In genomic region chr8:116992176-116992971, GRCm38 (mm10) we compare ENCODE assay signal across 8 mouse cellular contexts. TPM values are rescaled to one million over a fixed set of nuclear protein-coding genes. Genes with fewer than 3 reads are reported as not detected.
A peak's percentile ranks its signal among the peaks of the same experiment; 100 is the strongest.
DNase-seq lines count a peak whose midpoint lies in the region; ATAC-seq and TF ChIP-seq lines count a peak whose summit lies in the region.

No protein-coding gene starts in this region.

- H3K27ac ChIP-seq in heart, embryonic 13.5 days (replicated peaks), result peak overlapping the region; percentile 70; the same call in 1 of the 2 replicates
- no peak overlapping the region for H3K27ac ChIP-seq in ES-Bruce4 (ENCODE audit: insufficient read depth, low read length)
- H3K27ac ChIP-seq in embryonic facial prominence, embryonic 11.5 days (replicated peaks; ENCODE audit: low read depth, low read length), result no peak overlapping the region
- no peak overlapping the region for H3K27ac ChIP-seq in intestine, embryonic 14.5 days (ENCODE audit: low read depth)
- peak overlapping the region; percentile 74 for H3K27ac ChIP-seq in liver, postnatal 0 days (ENCODE audit: low read depth)
- peak overlapping the region; percentile 56 for H3K27ac ChIP-seq in stomach, postnatal 0 days (replicated peaks)

- no peak for TF ChIP-seq EP300 in ES-Bruce4 (IDR thresholded peaks at IDR 0.05; ENCODE audit: insufficient read depth, low read depth, low read length)
- TF ChIP-seq EP300 in liver, postnatal 0 days (IDR thresholded peaks at IDR 0.05; ENCODE audit: low read depth), result no peak
- no peak for TF ChIP-seq EP300 in stomach, postnatal 0 days (optimal IDR thresholded peaks at IDR 0.05)

- peaks cover 20% of the 10 kb centered on the region for H3K4me1 ChIP-seq in heart, embryonic 13.5 days
- H3K4me1 ChIP-seq in ES-Bruce4 (ENCODE audit: control insufficient read depth, insufficient read depth, low read length), result no peaks in the 10 kb centered on the region
- no peaks in the 10 kb centered on the region for H3K4me1 ChIP-seq in embryonic facial prominence, embryonic 11.5 days (ENCODE audit: control insufficient read depth, insufficient read depth, low read length)
- H3K4me1 ChIP-seq in intestine, embryonic 14.5 days (replicated peaks; ENCODE audit: control insufficient read depth, insufficient read depth, low read length), result peaks cover 11% of the 10 kb centered on the region
- peaks cover 16% of the 10 kb centered on the region; the same call in 1 of the 2 replicates for H3K4me1 ChIP-seq in liver, postnatal 0 days (ENCODE audit: insufficient read depth)
- H3K4me1 ChIP-seq in stomach, postnatal 0 days (replicated peaks; ENCODE audit: control insufficient read depth, insufficient read depth), result no peaks in the 10 kb centered on the region

- H3K9ac ChIP-seq in heart, embryonic 13.5 days, result peak overlapping the region; percentile 87
- H3K9ac ChIP-seq in ES-Bruce4 (ENCODE audit: low read depth, poor library complexity, severe bottlenecking), result peak overlapping the region; percentile 66
- H3K9ac ChIP-seq in embryonic facial prominence, embryonic 11.5 days (replicated peaks; ENCODE audit: low read length), result peak overlapping the region; percentile 65
- peak overlapping the region; percentile 61 for H3K9ac ChIP-seq in intestine, embryonic 14.5 days (ENCODE audit: low read length)
- peak overlapping the region; percentile 31 for H3K9ac ChIP-seq in liver, postnatal 0 days (replicated peaks)
- peak overlapping the region; percentile 54 for H3K9ac ChIP-seq in stomach, postnatal 0 days (ENCODE audit: low read length)

- H3K9me3 ChIP-seq in heart, embryonic 13.5 days, result no peaks in the 10 kb centered on the region
- no peaks in the 10 kb centered on the region for H3K9me3 ChIP-seq in ES-Bruce4 (replicated peaks; ENCODE audit: control insufficient read depth, insufficient read depth, low read length, poor library complexity, severe bottlenecking)
- H3K9me3 ChIP-seq in embryonic facial prominence, embryonic 11.5 days (replicated peaks; ENCODE audit: control insufficient read depth, low read length), result no peaks in the 10 kb centered on the region
- H3K9me3 ChIP-seq in intestine, embryonic 14.5 days (ENCODE audit: control insufficient read depth, low read length), result no peaks in the 10 kb centered on the region
- H3K9me3 ChIP-seq in liver, postnatal 0 days (ENCODE audit: low read length), result no peaks in the 10 kb centered on the region
- no peaks in the 10 kb centered on the region for H3K9me3 ChIP-seq in stomach, postnatal 0 days (ENCODE audit: control insufficient read depth, low read length)

- TF ChIP-seq CTCF in ES-Bruce4 (IDR thresholded peaks at IDR 0.05; ENCODE audit: low read depth, low read length), result no peak
- no peak for TF ChIP-seq CTCF in liver, postnatal 0 days (IDR thresholded peaks at IDR 0.05; ENCODE audit: low read depth)
- TF ChIP-seq CTCF in stomach, postnatal 0 days (IDR thresholded peaks at IDR 0.05; ENCODE audit: low read depth), result no peak

- no peak for DNase-seq in heart, postnatal 36 days
- peak; percentile 20 for DNase-seq in embryonic facial prominence, embryonic 11.5 days (ENCODE audit: low spot score)
- peak; percentile 73 for DNase-seq in intestine, embryonic 14.5 days (ENCODE audit: low spot score)
- DNase-seq in liver, postnatal 0 days, result peak; percentile 48
- peak; percentile 48 for DNase-seq in stomach, postnatal 0 days (ENCODE audit: low spot score)
- DNase-seq in layer of hippocampus, adult 8-10 months (ENCODE audit: low spot score in 2 of 2), result no peak

- H3K27me3 ChIP-seq in heart, embryonic 13.5 days (replicated peaks), result no peaks in the 10 kb centered on the region
- H3K27me3 ChIP-seq in ES-Bruce4 (ENCODE audit: control insufficient read depth, insufficient read depth, low read length, poor library complexity, severe bottlenecking), result no peaks in the 10 kb centered on the region
- H3K27me3 ChIP-seq in embryonic facial prominence, embryonic 11.5 days (ENCODE audit: control insufficient read depth, insufficient read depth, low read length), result no peaks in the 10 kb centered on the region
- H3K27me3 ChIP-seq in intestine, embryonic 14.5 days (replicated peaks; ENCODE audit: control insufficient read depth, insufficient read depth, low read length), result no peaks in the 10 kb centered on the region
- H3K27me3 ChIP-seq in liver, postnatal 0 days (ENCODE audit: insufficient read depth, low read length), result no peaks in the 10 kb centered on the region
- no peaks in the 10 kb centered on the region for H3K27me3 ChIP-seq in stomach, postnatal 0 days (ENCODE audit: control insufficient read depth, insufficient read depth, low read length)

- ATAC-seq in heart, embryonic 13.5 days (ENCODE audit: extremely low read depth, insufficient number of reproducible peaks, low FRiP score, low TSS enrichment), result no peak
- no peak for ATAC-seq in embryonic facial prominence, embryonic 11.5 days (replicated peaks; ENCODE audit: insufficient number of reproducible peaks, low FRiP score, low TSS enrichment, low read depth)
- no peak for ATAC-seq in intestine, embryonic 14.5 days (replicated peaks; ENCODE audit: low FRiP score, low TSS enrichment, low read depth)
- ATAC-seq in liver, postnatal 0 days, result peak; percentile 11; the same call in 1 of the 2 replicates
- ATAC-seq in stomach, postnatal 0 days (ENCODE audit: low FRiP score, low TSS enrichment), result no peak

- H3K36me3 ChIP-seq in heart, embryonic 13.5 days, result peaks cover 21% of the 10 kb centered on the region
- H3K36me3 ChIP-seq in ES-Bruce4 (ENCODE audit: control insufficient read depth, insufficient read depth, low read length, poor library complexity, severe bottlenecking), result peaks cover 30% of the 10 kb centered on the region
- H3K36me3 ChIP-seq in embryonic facial prominence, embryonic 11.5 days (replicated peaks; ENCODE audit: control insufficient read depth, insufficient read depth, low read depth, low read length), result no peaks in the 10 kb centered on the region
- peaks cover 12% of the 10 kb centered on the region; the same call in 1 of the 2 replicates for H3K36me3 ChIP-seq in intestine, embryonic 14.5 days (ENCODE audit: control insufficient read depth, insufficient read depth, low read length)
- 0 out of 2 replicates have a peak, but pooled peaks cover 3% of the 10 kb centered on the region for H3K36me3 ChIP-seq in liver, postnatal 0 days (replicated peaks; ENCODE audit: insufficient read depth, low read length)
- H3K36me3 ChIP-seq in stomach, postnatal 0 days (ENCODE audit: control insufficient read depth, insufficient read depth, low read length), result peaks cover 2% of the 10 kb centered on the region; the same call in 1 of the 2 replicates

- H3K4me2 ChIP-seq in heart, embryonic 13.5 days, result peak overlapping the region; percentile 98
- H3K4me2 ChIP-seq in embryonic facial prominence, embryonic 11.5 days (ENCODE audit: low read depth, low read length), result peak overlapping the region; percentile 65
- H3K4me2 ChIP-seq in intestine, embryonic 14.5 days (ENCODE audit: low read length), result peak overlapping the region; percentile 63
- H3K4me2 ChIP-seq in liver, postnatal 0 days (ENCODE audit: low read depth, low read length), result peak overlapping the region; percentile 97
- H3K4me2 ChIP-seq in stomach, postnatal 0 days (replicated peaks; ENCODE audit: low read depth), result peak overlapping the region; percentile 66

- intact Hi-C loops in heart, postnatal 36 days (cut with DNase I), result loop anchor here (5.0 kb wide), 1 partner anchor 165 kb away; the partner anchor contains the start of gene Gan

- WGBS in heart, embryonic 13.5 days, result 12% methylated on average over 23 of the region's 23 CpGs
- WGBS in embryonic facial prominence, embryonic 11.5 days, result 13% methylated on average over 23 of the region's 23 CpGs
- 8% methylated on average over 23 of the region's 23 CpGs for WGBS in intestine, embryonic 14.5 days
- 8% methylated on average over 23 of the region's 23 CpGs for WGBS in liver, postnatal 0 days (ENCODE audit: insufficient replicate concordance)
- 6% methylated on average over 23 of the region's 23 CpGs for WGBS in stomach, postnatal 0 days

- peak overlapping the region; percentile 72 for H3K4me3 ChIP-seq in heart, embryonic 13.5 days
- H3K4me3 ChIP-seq in ES-Bruce4 (ENCODE audit: low read depth, low read length), result peak overlapping the region; percentile 85
- H3K4me3 ChIP-seq in embryonic facial prominence, embryonic 11.5 days (ENCODE audit: low read depth, low read length), result peak overlapping the region; percentile 64
- peak overlapping the region; percentile 63 for H3K4me3 ChIP-seq in intestine, embryonic 14.5 days (ENCODE audit: low read depth, low read length)
- H3K4me3 ChIP-seq in liver, postnatal 0 days (ENCODE audit: low read depth, low read length), result peak overlapping the region; percentile 54
- H3K4me3 ChIP-seq in stomach, postnatal 0 days (ENCODE audit: low read depth, low read length), result peak overlapping the region; percentile 65

- no peak for TF ChIP-seq POLR2A in ES-Bruce4 (IDR thresholded peaks at IDR 0.05; ENCODE audit: insufficient read depth, low read length)

RNA-seq across cellular contexts. Expression of gene Gcsh, which starts 1.0 kb away (rescaled TPM):
- polyA plus RNA-seq in heart, embryonic 13.5 days (2015; fragmentation: Nextera tagmentation; extraction: Ambion mirVana), result 78.4 and 91.5 TPM in 2 replicates
- 10 to 100 TPM; 48.8 to 52.0 TPM for total RNA-seq in heart, postnatal 36 days (2021)
- polyA plus RNA-seq in ES-Bruce4 (2011; ENCODE audit: insufficient read depth, insufficient read length, low read depth, missing spikeins), result 141 and 150 TPM in 2 replicates
- polyA plus RNA-seq in embryonic facial prominence, embryonic 11.5 days (2014; fragmentation: Nextera tagmentation; extraction: Ambion mirVana), result 166 and 167 TPM in 2 replicates
- polyA plus RNA-seq in intestine, embryonic 14.5 days (2014; fragmentation: Nextera tagmentation; extraction: Ambion mirVana), result 174 and 176 TPM in 2 replicates
- 144 and 149 TPM in 2 replicates for polyA plus RNA-seq in liver, postnatal 0 days (2015; fragmentation: Nextera tagmentation; extraction: Ambion mirVana)
- polyA plus RNA-seq in stomach, postnatal 0 days (2015; fragmentation: Nextera tagmentation; extraction: Ambion mirVana), result 87.5 and 89.3 TPM in 2 replicates
- total RNA-seq in layer of hippocampus, adult 8-10 months (2022), result 10 to 100 TPM; 46.0 to 53.2 (median 48.7) TPM

RNA-seq across cellular contexts. Expression of gene 1700030J22Rik, which starts 13.6 kb away (rescaled TPM):
- 0.66 and 0.68 TPM in 2 replicates for polyA plus RNA-seq in heart, embryonic 13.5 days (2015; fragmentation: Nextera tagmentation; extraction: Ambion mirVana)
- under 1 TPM; 0.39 to 0.43 TPM for total RNA-seq in heart, postnatal 36 days (2021)
- 2.6 and 4.8 TPM in 2 replicates for polyA plus RNA-seq in ES-Bruce4 (2011; ENCODE audit: insufficient read depth, insufficient read length, low read depth, missing spikeins)
- polyA plus RNA-seq in embryonic facial prominence, embryonic 11.5 days (2014; fragmentation: Nextera tagmentation; extraction: Ambion mirVana), result 2.0 and 2.8 TPM in 2 replicates
- 0.67 and 1.2 TPM in 2 replicates for polyA plus RNA-seq in intestine, embryonic 14.5 days (2014; fragmentation: Nextera tagmentation; extraction: Ambion mirVana)
- 0.33 TPM in 2 replicates for polyA plus RNA-seq in liver, postnatal 0 days (2015; fragmentation: Nextera tagmentation; extraction: Ambion mirVana)
- polyA plus RNA-seq in stomach, postnatal 0 days (2015; fragmentation: Nextera tagmentation; extraction: Ambion mirVana), result 0.45 and 0.56 TPM in 2 replicates
- total RNA-seq in layer of hippocampus, adult 8-10 months (2022), result 10 to 100 TPM in 1 of 4 experiments, 1 to 10 TPM in 3; 7.3 to 10.6 (median 8.6) TPM

RNA-seq across cellular contexts. Expression of gene Atmin, which starts 49.2 kb away (rescaled TPM):
- 8.0 and 8.8 TPM in 2 replicates for polyA plus RNA-seq in heart, embryonic 13.5 days (2015; fragmentation: Nextera tagmentation; extraction: Ambion mirVana)
- total RNA-seq in heart, postnatal 36 days (2021), result 10 to 100 TPM; 14.6 to 17.4 TPM
- polyA plus RNA-seq in ES-Bruce4 (2011; ENCODE audit: insufficient read depth, insufficient read length, low read depth, missing spikeins), result 39.6 and 42.1 TPM in 2 replicates
- polyA plus RNA-seq in embryonic facial prominence, embryonic 11.5 days (2014; fragmentation: Nextera tagmentation; extraction: Ambion mirVana), result 12.7 and 13.1 TPM in 2 replicates
- 11.9 and 12.5 TPM in 2 replicates for polyA plus RNA-seq in intestine, embryonic 14.5 days (2014; fragmentation: Nextera tagmentation; extraction: Ambion mirVana)
- polyA plus RNA-seq in liver, postnatal 0 days (2015; fragmentation: Nextera tagmentation; extraction: Ambion mirVana), result 2.9 and 3.1 TPM in 2 replicates
- 6.1 and 6.2 TPM in 2 replicates for polyA plus RNA-seq in stomach, postnatal 0 days (2015; fragmentation: Nextera tagmentation; extraction: Ambion mirVana)
- 10 to 100 TPM; 44.4 to 47.7 (median 45.2) TPM for total RNA-seq in layer of hippocampus, adult 8-10 months (2022)

Comparison
In these comparisons a context has a peak if more than half of its experiments do, and no peak if none do; other contexts are left out.
1. H3K27ac ChIP-seq: peak in heart, embryonic 13.5 days (single experiment), liver, postnatal 0 days (single experiment) and stomach, postnatal 0 days (single experiment); none in ES-Bruce4 (single experiment), embryonic facial prominence, embryonic 11.5 days (single experiment) and intestine, embryonic 14.5 days (single experiment).
2. H3K9ac ChIP-seq: peak in every context shown above with its lines; median percentile 87 in heart, embryonic 13.5 days; 66 in ES-Bruce4; 65 in embryonic facial prominence, embryonic 11.5 days; 61 in intestine, embryonic 14.5 days; 54 in stomach, postnatal 0 days; 31 in liver, postnatal 0 days.
3. DNase-seq: peak in embryonic facial prominence, embryonic 11.5 days (single experiment), intestine, embryonic 14.5 days (single experiment), liver, postnatal 0 days (single experiment) and stomach, postnatal 0 days (single experiment); none in heart, postnatal 36 days (0 of 2) and layer of hippocampus, adult 8-10 months (0 of 2).
4. Peak in every context shown above with its lines, with median percentiles within 50 percentile points of each other: H3K4me2 ChIP-seq and H3K4me3 ChIP-seq.